Mouse (Mus musculus): Measurements from ENCODE around the gene Fbln1.

DNA sequence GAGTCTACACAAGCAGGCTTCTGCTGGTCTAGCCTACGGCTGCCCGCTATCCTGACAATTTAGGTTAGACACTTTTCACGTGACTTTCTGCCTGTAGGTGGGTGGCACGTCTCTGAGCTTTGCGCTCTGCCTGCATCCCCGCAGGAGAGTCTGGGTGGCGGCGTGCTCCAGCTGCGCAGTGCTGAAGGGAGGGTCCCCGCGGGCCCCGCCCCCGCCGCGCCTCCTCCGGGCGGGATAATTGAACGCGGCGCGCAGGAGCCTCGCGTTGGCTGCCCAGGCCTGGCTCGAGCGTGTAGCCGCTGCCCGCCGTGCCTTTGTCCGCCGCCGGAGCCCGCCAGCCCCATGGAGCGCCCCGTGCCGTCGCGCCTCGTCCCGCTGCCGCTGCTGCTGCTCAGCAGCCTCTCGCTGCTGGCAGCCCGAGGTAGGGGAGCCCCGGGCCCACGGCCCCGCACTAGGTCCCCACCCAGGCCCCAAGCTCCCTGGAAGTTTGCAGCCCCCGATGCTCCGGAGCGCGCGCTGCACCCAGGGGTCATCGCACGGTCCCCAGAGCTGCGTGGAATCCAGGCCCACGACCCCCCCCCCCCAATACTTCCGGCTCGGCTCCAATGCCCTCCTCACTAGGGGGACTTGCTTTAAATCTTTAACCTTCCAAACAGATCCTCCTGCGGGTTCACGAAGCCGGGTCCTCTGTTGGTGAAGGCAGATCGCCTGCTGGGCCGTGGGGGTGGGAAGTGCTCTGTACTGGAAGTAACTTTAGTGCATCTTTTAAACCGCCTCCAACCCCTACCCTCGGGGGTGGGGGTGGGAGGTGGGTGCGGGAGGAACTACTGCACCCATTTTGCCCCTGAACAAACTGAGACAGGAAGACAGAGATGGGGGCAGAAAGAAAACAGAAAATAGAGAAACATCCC is at the start of gene Fbln1:
- TF ChIP-seq CTCF (IDR thresholded peaks at IDR 0.05; ENCODE audit: low read depth, low read length) (no peak), POLR2A (IDR thresholded peaks at IDR 0.05; ENCODE audit: borderline replicate concordance, low read depth, low read length) (no peak)

Measured in bone marrow macrophage, adult 2 months (primary cell).